Mouse (Mus musculus): ENCODE data around the gene Sp8. TPM values are rescaled to one million over a fixed set of nuclear protein-coding genes. Genes with fewer than 3 reads are reported as not detected.

Gene Sp8
- total RNA-seq (2015; ENCODE audit: low replicate concordance) (not detected in 2 replicates), total RNA-seq (2017; ENCODE audit: low replicate concordance) (not detected in 2 replicates)

GRCm38 (mm10) chr12:118846221-118846620 is at the start of gene Sp8:
TSS of gene Sp8 (plus strand) at chr12:118846329.
- ATAC-seq (replicated peaks; ENCODE audit: low FRiP score, poor library complexity, severe bottlenecking) = no peak

- no peak for ATAC-seq (replicated peaks; ENCODE audit: low FRiP score, poor library complexity, severe bottlenecking)
Observed at GRCm38 (mm10) chr12:118811328-118811961, 34.7 kb upstream of the Sp8 start.

GRCm38 (mm10) chr12:118814561-118814960 is 31.6 kb upstream of the Sp8 start:
- ATAC-seq (replicated peaks; ENCODE audit: low FRiP score, poor library complexity, severe bottlenecking) = no peak

GRCm38 (mm10) chr12:118816156-118816555 is 30.0 kb upstream of the Sp8 start:
- ATAC-seq (replicated peaks; ENCODE audit: low FRiP score, poor library complexity, severe bottlenecking) = no peak

GRCm38 (mm10) chr12:118829881-118830280 is 16.2 kb upstream of the Sp8 start:
- no peak for ATAC-seq (replicated peaks; ENCODE audit: low FRiP score, poor library complexity, severe bottlenecking)

GRCm38 (mm10) chr12:118836411-118837341 is 9.5 kb upstream of the Sp8 start:
- ATAC-seq (replicated peaks; ENCODE audit: low FRiP score, poor library complexity, severe bottlenecking) = no peak

- no peak for ATAC-seq (replicated peaks; ENCODE audit: low FRiP score, poor library complexity, severe bottlenecking)
Observed at GRCm38 (mm10) chr12:118837361-118837760, 8.8 kb upstream of the Sp8 start.

- no peak for ATAC-seq (replicated peaks; ENCODE audit: low FRiP score, poor library complexity, severe bottlenecking)
Observed at GRCm38 (mm10) chr12:118838260-118838659, 7.9 kb upstream of the Sp8 start.

- ATAC-seq (replicated peaks; ENCODE audit: low FRiP score, poor library complexity, severe bottlenecking) = no peak
Observed at GRCm38 (mm10) chr12:118839398-118839797, 6.7 kb upstream of the Sp8 start.

- ATAC-seq (replicated peaks; ENCODE audit: low FRiP score, poor library complexity, severe bottlenecking) = no peak
Observed at GRCm38 (mm10) chr12:118840301-118840700, 5.8 kb upstream of the Sp8 start.

GRCm38 (mm10) chr12:118840861-118841260 is 5.3 kb upstream of the Sp8 start:
- no peak for ATAC-seq (replicated peaks; ENCODE audit: low FRiP score, poor library complexity, severe bottlenecking)

- no peak for ATAC-seq (replicated peaks; ENCODE audit: low FRiP score, poor library complexity, severe bottlenecking)
Observed at GRCm38 (mm10) chr12:118841381-118841922, 4.7 kb upstream of the Sp8 start.

- no peak for ATAC-seq (replicated peaks; ENCODE audit: low FRiP score, poor library complexity, severe bottlenecking)
Observed at GRCm38 (mm10) chr12:118841971-118842550, 4.1 kb upstream of the Sp8 start.

- no peak; the same call in 1 of the 2 replicates for ATAC-seq (replicated peaks; ENCODE audit: low FRiP score, poor library complexity, severe bottlenecking)
Observed at GRCm38 (mm10) chr12:118842671-118843411, 3.3 kb upstream of the Sp8 start.

- ATAC-seq (replicated peaks; ENCODE audit: low FRiP score, poor library complexity, severe bottlenecking) = no peak
Observed at GRCm38 (mm10) chr12:118844111-118844510, 2.0 kb upstream of the Sp8 start.

- no peak for ATAC-seq (replicated peaks; ENCODE audit: low FRiP score, poor library complexity, severe bottlenecking)
Observed at GRCm38 (mm10) chr12:118844841-118845240, 1.3 kb upstream of the Sp8 start.

- no peak for ATAC-seq (replicated peaks; ENCODE audit: low FRiP score, poor library complexity, severe bottlenecking)
Observed at GRCm38 (mm10) chr12:118845351-118845750, 778 bp upstream of the Sp8 start.

GRCm38 (mm10) chr12:118846649-118847321 is 656 bp downstream of the Sp8 start:
- ATAC-seq (replicated peaks; ENCODE audit: low FRiP score, poor library complexity, severe bottlenecking) = no peak

- no peak for ATAC-seq (replicated peaks; ENCODE audit: low FRiP score, poor library complexity, severe bottlenecking)
Observed at GRCm38 (mm10) chr12:118847381-118847780, 1.3 kb downstream of the Sp8 start.

Measured in erythroid progenitor cell, adult 5-6 weeks (primary cell).